16 mouse cellular contexts compared by ENCODE assay signal in genomic region chr17:83306964-83307640, GRCm38 (mm10). TPM values are rescaled to one million over a fixed set of nuclear protein-coding genes. Genes with fewer than 3 reads are reported as not detected.
DNase-seq lines count a peak whose midpoint lies in the region; ATAC-seq lines count a peak whose summit lies in the region.
"Had no signal": no experiment of that assay in that cellular context is flagged by ENCODE, and none has a peak within 500 bp of the region (broad histone marks: within the 10 kb centered on the region; RNA-seq: fewer than 3 reads in every experiment).

No protein-coding gene starts in this region.

- H3K9ac ChIP-seq in intestine, embryonic 15.5 days, result no peak overlapping the region
- H3K9ac ChIP-seq in hindbrain, embryonic 13.5 days, result no peak overlapping the region
- no peak overlapping the region for H3K9ac ChIP-seq in forebrain, embryonic 13.5 days
- H3K9ac ChIP-seq: embryonic facial prominence, embryonic 13.5 days; limb, embryonic 13.5 days; midbrain, embryonic 12.5 days; neural tube, embryonic 13.5 days had no signal

- 0 out of 2 replicates have a peak overlapping the region, but pooled peaks have one; percentile 11 for H3K4me2 ChIP-seq in intestine, embryonic 15.5 days (replicated peaks)
- no peak overlapping the region for H3K4me2 ChIP-seq in hindbrain, embryonic 13.5 days
- H3K4me2 ChIP-seq in forebrain, embryonic 13.5 days, result no peak overlapping the region
- H3K4me2 ChIP-seq: embryonic facial prominence, embryonic 13.5 days; midbrain, embryonic 12.5 days; neural tube, embryonic 13.5 days had no signal

- no peak overlapping the region for H3K4me3 ChIP-seq in intestine, embryonic 15.5 days (replicated peaks)
- H3K4me3 ChIP-seq in hindbrain, embryonic 13.5 days, result no peak overlapping the region
- H3K4me3 ChIP-seq in forebrain, embryonic 13.5 days, result no peak overlapping the region
- H3K4me3 ChIP-seq: embryonic facial prominence, embryonic 13.5 days; hindbrain, embryonic 10.5 days; limb, embryonic 13.5 days; midbrain, embryonic 12.5 days; neural tube, embryonic 13.5 days had no signal

- H3K4me1 ChIP-seq in intestine, embryonic 15.5 days (replicated peaks), result peaks cover 16% of the 10 kb centered on the region
- H3K4me1 ChIP-seq in hindbrain, embryonic 13.5 days (replicated peaks), result peaks cover 3% of the 10 kb centered on the region; the same call in 1 of the 2 replicates
- H3K4me1 ChIP-seq in forebrain, embryonic 13.5 days, result peaks cover 22% of the 10 kb centered on the region

- ATAC-seq in intestine, embryonic 15.5 days, result peak; percentile 72
- ATAC-seq in megakaryocyte, adult 5-6 weeks (ENCODE audit: poor library complexity, severe bottlenecking), result peak; percentile 54
- ATAC-seq in hindbrain, embryonic 13.5 days (ENCODE audit: low FRiP score), result no peak
- ATAC-seq in forebrain, embryonic 13.5 days, result no peak
- no peak for ATAC-seq in erythroid progenitor cell, adult 5-6 weeks (replicated peaks; ENCODE audit: low FRiP score, poor library complexity, severe bottlenecking)
- ATAC-seq: forebrain, embryonic 16.5 days had no signal

- H3K27ac ChIP-seq in intestine, embryonic 15.5 days, result peak overlapping the region; percentile 87
- no peak overlapping the region for H3K27ac ChIP-seq in hindbrain, embryonic 13.5 days
- no peak overlapping the region for H3K27ac ChIP-seq in forebrain, embryonic 13.5 days
- H3K27ac ChIP-seq: embryonic facial prominence, embryonic 13.5 days; hindbrain, embryonic 10.5 days; limb, embryonic 13.5 days; midbrain, embryonic 12.5 days; neural tube, embryonic 13.5 days had no signal

- 62% methylated on average over 12 of the region's 12 CpGs for WGBS in intestine, embryonic 15.5 days
- WGBS in hindbrain, embryonic 13.5 days, result 88% methylated on average over 12 of the region's 12 CpGs
- WGBS in forebrain, embryonic 13.5 days, result 87% methylated on average over 12 of the region's 12 CpGs

- H3K27me3 ChIP-seq in intestine, embryonic 15.5 days (replicated peaks), result no peaks in the 10 kb centered on the region
- H3K27me3 ChIP-seq in hindbrain, embryonic 13.5 days, result no peaks in the 10 kb centered on the region
- H3K27me3 ChIP-seq in forebrain, embryonic 13.5 days, result no peaks in the 10 kb centered on the region
- H3K27me3 ChIP-seq: embryonic facial prominence, embryonic 13.5 days; limb, embryonic 13.5 days; neural tube, embryonic 13.5 days had no signal

- no peaks in the 10 kb centered on the region for H3K36me3 ChIP-seq in intestine, embryonic 15.5 days
- H3K36me3 ChIP-seq in hindbrain, embryonic 13.5 days, result no peaks in the 10 kb centered on the region
- no peaks in the 10 kb centered on the region for H3K36me3 ChIP-seq in forebrain, embryonic 13.5 days (ENCODE audit: poor library complexity, severe bottlenecking)
- H3K36me3 ChIP-seq: embryonic facial prominence, embryonic 13.5 days; hindbrain, embryonic 10.5 days; limb, embryonic 13.5 days; midbrain, embryonic 12.5 days; neural tube, embryonic 13.5 days had no signal

- H3K9me3 ChIP-seq in intestine, embryonic 15.5 days, result no peaks in the 10 kb centered on the region
- H3K9me3 ChIP-seq in hindbrain, embryonic 13.5 days, result no peaks in the 10 kb centered on the region
- H3K9me3 ChIP-seq in forebrain, embryonic 13.5 days (replicated peaks), result no peaks in the 10 kb centered on the region
- H3K9me3 ChIP-seq: embryonic facial prominence, embryonic 13.5 days; hindbrain, embryonic 10.5 days; limb, embryonic 13.5 days; midbrain, embryonic 12.5 days; neural tube, embryonic 13.5 days had no signal

- peak; percentile 61 for DNase-seq in urinary bladder, postnatal 14 days (ENCODE audit: low spot score)
- no peak for DNase-seq in urinary bladder, postnatal 10 days (ENCODE audit: low spot score)
- DNase-seq: cerebellum, postnatal 14 days; gastrocnemius, postnatal 36 days; thymus, adult 18-20 months had no signal

RNA-seq across cellular contexts. Expression of gene Eml4, which starts 43.6 kb away (rescaled TPM):
- 34.5 and 37.0 TPM in 2 replicates for polyA plus RNA-seq in intestine, embryonic 15.5 days (2015; fragmentation: Nextera tagmentation; extraction: Ambion mirVana)
- total RNA-seq in megakaryocyte, adult 5-6 weeks (2015), result 28.1 and 30.8 TPM in 2 replicates
- 43.8 and 59.8 TPM in 2 replicates for total RNA-seq in megakaryocyte, adult 5-6 weeks (2017)
- 32.3 and 32.5 TPM in 2 replicates for polyA plus RNA-seq in hindbrain, embryonic 13.5 days (2015; fragmentation: Nextera tagmentation; extraction: Ambion mirVana)
- polyA plus RNA-seq in forebrain, embryonic 13.5 days (2015; fragmentation: Nextera tagmentation; extraction: Ambion mirVana), result 26.7 and 30.1 TPM in 2 replicates
- 3.2 and 7.5 TPM in 2 replicates for total RNA-seq in erythroid progenitor cell, adult 5-6 weeks (2015; ENCODE audit: low replicate concordance)
- 4.4 and 8.7 TPM in 2 replicates for total RNA-seq in erythroid progenitor cell, adult 5-6 weeks (2017; ENCODE audit: low replicate concordance)

Comparison
In these comparisons a context has a peak if more than half of its experiments do, and no peak if none do; other contexts are left out.
1. ATAC-seq: peak in intestine, embryonic 15.5 days (single experiment) and megakaryocyte, adult 5-6 weeks (single experiment); none in hindbrain, embryonic 13.5 days (single experiment), forebrain, embryonic 13.5 days (single experiment) and erythroid progenitor cell, adult 5-6 weeks (single experiment).